Mouse (Mus musculus) neutrophil, adult 5-6 weeks (primary cell): ENCODE data around the gene Rpl13. TPM values are rescaled to one million over a fixed set of nuclear protein-coding genes. Genes with fewer than 3 reads are reported as not detected.
"Not testable (repeated sequence)": the region's sequence is repeated elsewhere in the genome, so short reads cannot be mapped to it uniquely, and the experiment has no call there.

Experiments
- ATAC-seq: fragments of 151-379, 151-347 bp; 2 replicates; pipeline ENCODE4 v1.8.0; 2017; ENCODE audit warnings: mild to moderate bottlenecking, moderate TSS enrichment; ENCODE audit not compliant: insufficient number of reproducible peaks, poor library complexity, low FRiP score, severe bottlenecking; ENCODE audit errors: extremely low read depth
- total RNA-seq: library from RNA; stranded (forward); fragments of 200-1000 nt; gene quantifications from 2 replicates; pipeline ENCODE4 v1.2.3, GENCODE M21; 2017

Gene Rpl13
- 1,023 and 1,109 TPM in 2 replicates for total RNA-seq

DNA sequence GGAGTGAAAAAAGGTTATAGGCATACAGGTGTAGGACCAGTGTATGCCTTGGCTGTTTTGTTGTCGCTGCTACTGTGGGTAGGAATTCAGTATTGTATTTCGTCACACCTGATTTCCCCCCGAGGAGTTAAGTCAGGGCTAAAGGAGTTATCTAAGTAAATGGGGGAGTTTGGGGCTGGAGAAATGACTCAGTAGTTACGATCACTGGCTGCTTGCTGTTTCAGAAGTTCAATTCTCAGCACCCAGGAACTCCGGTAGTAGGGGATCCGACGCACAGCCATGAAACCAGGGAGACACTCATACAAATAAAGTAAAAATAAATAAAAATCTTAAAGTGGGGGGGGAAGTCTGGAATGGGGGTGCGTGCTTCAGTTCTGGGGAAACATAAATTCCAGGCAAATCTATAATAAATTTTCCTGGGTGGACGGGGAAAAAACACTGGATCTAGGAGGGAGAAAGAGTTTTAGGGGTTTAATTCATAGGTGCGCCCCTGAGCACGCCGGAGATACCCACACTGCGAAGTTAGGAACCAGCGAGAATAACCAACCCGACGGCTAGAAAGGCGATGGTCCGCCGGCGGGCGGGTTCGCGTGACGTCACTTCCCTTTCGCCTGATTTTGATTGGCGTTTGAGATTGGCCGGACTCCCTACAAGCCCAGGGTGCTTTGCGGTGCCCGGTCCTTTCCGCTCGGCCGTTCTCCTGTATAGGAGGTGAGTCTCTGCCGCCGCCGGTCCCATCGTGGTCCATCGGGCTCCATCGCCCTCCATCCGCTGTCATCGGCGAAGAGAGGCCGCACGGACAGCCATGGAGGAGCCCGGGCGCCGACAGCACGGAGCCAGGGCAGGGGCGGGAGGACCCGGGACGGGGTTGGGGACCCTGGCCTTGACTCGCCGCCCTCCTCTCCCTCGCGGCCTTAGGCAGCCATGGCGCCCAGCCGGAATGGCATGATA is at the start of gene Rpl13:
Rpl13 (plus strand) TSS at position 616 of the 951 bp plus-strand sequence.
- ATAC-seq: peak; percentile 94

DNA sequence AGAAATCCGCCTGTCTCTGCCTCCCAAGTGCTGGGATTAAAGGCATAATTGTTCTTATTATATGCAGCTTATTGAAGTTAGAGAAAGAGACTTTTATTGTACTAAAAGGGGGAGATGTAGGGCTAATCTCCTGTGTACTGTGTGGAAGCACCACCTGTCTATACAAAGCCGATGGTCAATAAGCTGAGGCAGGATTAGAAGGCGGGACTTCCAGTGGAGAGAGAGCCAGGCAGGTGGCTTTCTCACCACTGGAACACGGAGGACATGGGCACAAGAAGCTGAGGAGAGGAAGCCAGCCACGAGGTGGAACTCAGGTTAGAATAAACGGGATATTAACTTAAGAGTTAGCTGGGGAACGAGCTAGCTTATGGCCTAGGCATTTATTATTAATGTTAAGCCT is 39.4 kb upstream of the Rpl13 start, which contains the start of gene Spg7:
Spg7 (plus strand) TSS at position 222 of the 400 bp plus-strand sequence.
- ATAC-seq: no peak

DNA sequence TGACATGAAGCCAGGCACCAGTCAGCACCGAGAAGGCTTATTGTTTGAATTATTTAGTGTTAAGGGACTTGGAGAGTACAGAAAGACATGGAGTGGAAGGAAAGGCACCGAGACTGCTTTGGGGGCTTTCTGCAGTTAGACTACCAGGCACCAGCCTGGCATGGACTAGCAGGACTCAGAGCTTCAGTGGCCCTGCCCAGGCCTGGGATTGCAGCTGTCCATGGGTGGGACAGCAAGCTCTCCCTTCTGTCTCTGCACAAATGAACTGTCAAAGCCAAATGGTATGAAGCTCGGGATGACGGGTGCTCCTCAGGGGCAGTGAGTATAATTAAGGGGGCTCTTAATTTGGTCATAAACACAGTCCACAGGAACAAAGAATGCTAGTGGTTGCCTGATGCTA is 38.1 kb upstream of the Rpl13 start:
- ATAC-seq: no peak

GRCm38 (mm10) chr8:123064809-123065213 is 37.3 kb upstream of the Rpl13 start:
- ATAC-seq: peak; percentile 43; the same call in 1 of the 2 replicates

DNA sequence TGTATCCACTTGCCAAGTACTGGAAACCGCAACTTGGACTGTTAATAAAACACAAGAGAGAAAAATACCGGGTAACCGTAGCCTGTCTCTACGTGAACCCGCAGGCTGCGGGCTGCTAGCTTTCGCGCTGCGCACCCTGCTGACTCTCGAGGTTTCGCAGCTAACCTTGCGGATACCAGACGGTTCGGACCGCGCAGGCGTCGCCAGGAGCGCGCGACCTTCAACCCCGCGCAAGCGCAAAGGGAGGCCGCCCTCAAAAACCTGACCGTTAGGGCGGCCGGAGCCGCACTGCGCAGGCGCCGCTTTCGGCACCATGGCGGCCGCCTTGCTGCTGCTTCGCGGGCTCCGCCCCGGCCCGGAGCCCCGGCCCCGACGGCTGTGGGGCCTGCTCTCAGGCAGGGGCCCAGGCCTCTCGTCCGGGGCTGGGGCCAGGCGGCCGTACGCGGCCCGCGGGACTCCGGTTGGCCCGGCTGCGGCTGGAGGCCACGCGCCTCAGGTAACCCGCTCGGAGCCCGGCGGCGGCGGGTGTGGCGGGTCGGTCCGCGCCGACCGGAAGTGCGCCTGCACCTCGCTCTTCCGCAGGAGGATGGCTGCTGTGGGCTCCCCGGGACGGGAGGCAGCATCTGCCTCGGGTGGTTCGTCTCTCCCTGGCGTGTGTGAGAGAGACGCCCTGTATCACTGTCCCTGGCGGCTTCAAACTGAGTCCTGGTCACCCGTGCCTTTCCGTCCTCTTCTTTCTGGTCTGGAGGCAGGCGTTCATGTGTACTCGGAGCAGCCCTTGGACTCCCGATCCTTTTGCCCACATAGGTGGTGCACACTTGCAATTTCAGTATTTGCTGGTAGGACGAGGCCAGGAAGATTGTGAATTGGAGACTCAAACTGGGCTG is 36.7 kb upstream of the Rpl13 start:
- peak; percentile 89 for ATAC-seq

DNA sequence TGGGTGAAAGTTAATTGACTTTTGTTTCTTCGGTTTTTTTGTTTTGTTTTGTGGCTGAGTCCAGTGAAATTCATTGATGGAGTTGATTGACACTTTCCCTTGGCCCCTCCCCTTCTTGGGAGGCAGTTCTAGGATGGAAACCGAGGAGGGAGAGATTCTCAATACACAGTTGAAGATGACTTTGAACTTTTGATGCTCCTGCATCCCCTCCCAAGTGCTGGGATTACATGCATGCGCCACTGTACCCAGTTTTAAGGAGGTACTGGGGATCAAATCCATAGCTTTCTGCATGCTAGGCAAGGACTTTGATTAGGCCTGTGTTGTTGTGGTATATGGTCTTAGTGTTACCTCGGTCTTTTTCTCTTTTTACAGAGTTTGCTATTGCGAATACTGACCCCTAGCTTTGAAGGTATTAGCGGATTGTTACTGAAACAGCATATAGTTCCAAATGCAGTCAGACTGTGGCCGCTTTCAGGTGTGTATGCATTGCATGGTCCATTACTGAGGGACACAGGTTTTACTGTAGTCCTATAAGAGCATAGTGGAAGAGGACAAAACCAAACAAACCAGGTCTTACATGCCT is 36.0 kb upstream of the Rpl13 start:
- ATAC-seq: no peak

GRCm38 (mm10) chr8:123071176-123071575 is 31.0 kb upstream of the Rpl13 start:
- no peak for ATAC-seq

GRCm38 (mm10) chr8:123077213-123077612 is 24.9 kb upstream of the Rpl13 start:
- ATAC-seq: no peak

DNA sequence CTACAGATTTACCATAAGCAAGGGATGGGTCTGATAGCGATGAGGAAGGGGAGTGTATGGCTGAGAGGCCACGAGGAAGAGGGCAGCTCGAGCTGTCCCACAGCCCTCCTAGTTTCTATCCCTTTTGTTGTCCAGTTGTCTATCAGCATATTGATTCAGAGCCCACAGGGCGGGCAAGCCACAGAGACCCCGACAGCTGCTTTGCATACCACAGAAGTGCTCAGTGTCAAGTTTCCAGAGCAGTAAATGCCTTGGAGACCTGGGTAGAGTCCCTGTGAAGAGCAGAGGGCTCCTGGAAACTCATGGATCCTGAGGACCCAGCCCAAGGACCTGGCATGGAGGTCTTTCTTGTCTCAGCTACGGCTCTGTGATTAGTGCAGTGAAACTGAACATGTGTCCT is 19.2 kb upstream of the Rpl13 start:
- ATAC-seq: no peak

DNA sequence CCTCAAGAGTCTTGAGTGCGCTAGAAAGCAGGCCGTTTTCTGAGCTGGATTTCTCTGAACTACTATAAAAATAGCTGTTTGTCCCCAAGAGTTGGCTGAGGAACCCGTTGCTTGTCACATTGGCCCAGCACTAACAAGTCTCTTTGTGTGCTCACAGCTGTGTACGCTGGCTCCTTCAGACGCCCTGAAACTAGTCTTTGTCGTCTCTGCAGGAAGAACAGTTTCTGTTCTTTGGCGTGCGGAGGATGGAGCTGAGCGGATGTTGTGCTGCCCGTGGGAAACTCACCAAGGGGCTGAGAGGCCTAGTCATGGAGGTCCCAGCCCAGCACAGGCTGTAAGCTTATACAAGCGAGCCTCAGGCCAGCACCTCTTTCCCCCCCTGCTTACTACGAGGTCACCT is 18.5 kb upstream of the Rpl13 start:
- ATAC-seq: no peak

GRCm38 (mm10) chr8:123087289-123087688 is 14.9 kb upstream of the Rpl13 start:
- ATAC-seq: no peak

- no peak for ATAC-seq
These were observed 4.9 kb upstream of the Rpl13 start for GRCm38 (mm10) chr8:123097216-123097615.

DNA sequence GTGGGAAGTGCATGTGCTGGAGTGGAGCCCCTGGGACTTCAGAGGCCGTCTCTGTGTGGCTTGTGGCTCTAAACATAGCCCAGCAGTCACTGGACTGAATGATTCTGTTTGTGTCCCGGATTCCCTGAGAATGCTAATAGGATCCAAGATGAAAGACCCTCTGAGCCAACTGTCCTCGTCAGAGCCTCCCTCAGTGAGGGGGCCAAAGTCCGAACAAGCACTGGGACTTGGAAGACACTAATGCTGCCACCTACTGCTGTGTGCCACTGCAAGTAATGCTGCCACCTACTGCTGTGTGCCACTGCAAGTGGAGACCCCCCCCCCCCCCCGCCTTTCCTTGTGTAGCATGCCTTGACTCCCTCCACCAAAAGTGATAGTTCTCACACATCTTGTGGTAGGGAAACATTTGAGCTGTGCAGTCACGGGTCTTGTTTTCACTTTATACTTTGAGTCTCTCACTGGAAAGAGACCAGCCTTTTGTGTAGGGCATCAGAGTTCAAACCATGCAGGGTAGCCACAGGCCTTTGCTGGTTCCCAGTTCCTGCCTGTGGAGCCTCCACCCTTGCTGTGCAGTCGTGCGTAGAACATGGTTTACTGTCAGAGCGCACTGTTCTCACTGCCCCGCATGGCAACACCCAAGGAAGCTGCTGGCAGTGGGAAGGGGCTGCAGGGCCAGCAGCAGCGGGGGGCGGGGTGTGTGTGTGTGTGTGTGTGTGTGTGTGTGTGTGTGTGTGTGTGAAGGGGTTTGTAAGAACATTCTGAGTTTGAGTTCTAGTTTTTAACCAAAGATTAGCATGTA is 4.2 kb upstream of the Rpl13 start:
- no peak for ATAC-seq

GRCm38 (mm10) chr8:123100288-123100687 is 1.9 kb upstream of the Rpl13 start:
- no peak for ATAC-seq

DNA sequence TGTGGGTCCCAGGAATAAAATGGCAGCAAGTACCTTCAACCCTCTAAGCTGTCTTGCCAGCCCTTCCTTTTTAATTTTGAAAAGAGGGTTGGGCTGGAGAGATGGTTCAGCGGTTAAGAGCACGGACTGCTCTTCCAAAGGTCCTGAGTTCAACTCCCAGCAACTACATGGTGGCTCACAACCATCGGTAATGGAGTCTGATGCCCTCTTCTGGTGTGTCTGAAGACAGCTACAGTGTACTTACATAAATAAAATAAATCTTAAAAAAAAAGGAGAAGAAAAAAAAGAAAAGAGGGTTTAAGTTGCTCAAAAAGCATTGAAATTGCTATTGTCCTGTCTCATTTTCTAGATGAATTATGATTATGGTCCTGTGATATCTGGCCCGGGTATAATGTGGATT is 906 bp upstream of the Rpl13 start:
- ATAC-seq: no peak

DNA sequence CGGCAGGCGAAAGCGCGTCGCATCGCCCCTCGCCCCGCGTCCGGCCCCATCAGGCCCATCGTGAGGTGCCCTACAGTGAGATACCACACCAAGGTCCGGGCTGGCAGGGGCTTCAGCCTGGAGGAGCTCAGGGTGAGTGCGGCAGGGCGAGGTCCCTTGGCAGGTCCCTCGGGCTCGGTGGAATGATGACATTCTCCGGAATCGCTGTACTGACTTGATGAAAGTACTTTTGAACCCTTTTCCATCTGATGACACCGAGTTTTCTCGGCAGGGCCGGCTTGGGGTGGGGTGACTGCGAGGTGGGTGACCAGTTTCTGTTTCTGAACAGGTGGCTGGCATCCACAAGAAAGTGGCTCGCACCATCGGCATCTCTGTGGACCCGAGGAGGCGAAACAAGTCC is 705 bp downstream of the Rpl13 start:
- not testable (repeated sequence) for ATAC-seq

DNA sequence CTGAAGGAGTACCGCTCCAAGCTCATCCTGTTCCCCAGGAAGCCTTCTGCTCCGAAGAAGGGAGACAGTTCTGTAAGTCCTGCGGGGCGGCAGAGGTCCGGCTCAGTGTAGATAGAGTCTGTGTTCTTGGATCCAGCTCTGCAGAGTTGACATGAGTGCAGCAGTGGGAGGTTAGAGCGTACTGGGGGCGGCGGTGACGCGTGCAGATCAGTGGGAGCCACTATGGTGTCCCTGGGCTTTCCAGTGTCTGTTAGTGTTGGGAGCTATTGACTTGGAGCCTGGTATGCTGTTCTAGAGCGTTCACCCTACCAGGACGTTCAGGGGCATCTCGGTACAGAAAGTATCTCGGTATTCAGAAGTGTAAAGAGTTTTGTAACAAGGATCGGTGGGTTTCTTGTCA is 1.1 kb downstream of the Rpl13 start:
- no peak for ATAC-seq

GRCm38 (mm10) chr8:123104046-123104767 is 2.1 kb downstream of the Rpl13 start:
- no peak for ATAC-seq
